Mouse (Mus musculus): Measurements from ENCODE around the gene Armh4.

DNA sequence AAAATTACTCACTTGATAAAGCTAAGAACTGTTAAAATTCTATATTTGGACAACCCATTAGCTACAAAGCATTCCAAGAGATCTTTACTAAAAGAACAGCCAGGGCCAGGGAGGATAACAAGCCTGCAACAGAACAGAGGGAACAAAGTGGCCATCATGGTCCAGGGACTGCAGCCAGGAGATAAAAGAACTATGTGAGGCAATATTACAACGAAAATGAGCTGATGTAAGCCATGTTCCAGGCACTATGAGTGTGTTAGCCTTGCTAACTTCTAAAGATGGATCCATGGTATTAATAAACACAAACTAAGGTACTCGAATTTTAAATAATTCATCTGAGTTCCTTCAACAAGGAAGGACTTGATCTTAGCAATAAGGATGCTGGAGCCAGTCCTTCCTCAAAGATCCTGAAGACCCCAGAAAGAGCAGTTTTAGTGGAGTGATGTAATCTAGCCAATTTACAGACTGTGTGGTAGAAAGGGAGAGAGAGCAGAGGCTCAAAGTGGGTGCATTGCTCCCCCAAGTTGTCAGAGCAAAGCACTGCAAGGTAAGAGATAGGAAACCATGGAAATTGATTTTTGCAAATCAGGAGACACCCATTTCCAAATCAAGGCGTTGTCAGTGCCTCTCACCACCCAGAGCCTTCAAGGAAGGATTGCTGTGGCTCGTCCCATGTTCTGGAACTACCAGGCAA, 59.7 kb downstream of the Armh4 start:
- TF ChIP-seq CTCF (conservative IDR thresholded peaks at IDR 0.05; ENCODE audit: insufficient read depth, insufficient read length, low read depth, low read length) (peak; percentile 47; the same call in 1 of the 2 replicates), POLR2A (IDR thresholded peaks at IDR 0.05; ENCODE audit: low read depth, low read length) (no peak)

Measured in kidney, adult 2 months (tissue).